Mouse (Mus musculus) hematopoietic multipotent progenitor cell, adult 10-12 weeks (in vitro differentiated cells): ENCODE measurements around the gene Prrt1. TPM values are rescaled to one million over a fixed set of nuclear protein-coding genes. Genes with fewer than 3 reads are reported as not detected.

ENCODE experiments used
- polyA plus RNA-seq: library from polyadenylated mRNA; stranded (reverse); fragments of >175 nt; gene quantifications from 2 replicates; pipeline ENCODE4 v1.2.3, GENCODE M21; 2012; ENCODE audit warnings: low replicate concordance

Prrt1 gene
- polyA plus RNA-seq, result 13.3 and 35.6 TPM in 2 replicates

DNA sequence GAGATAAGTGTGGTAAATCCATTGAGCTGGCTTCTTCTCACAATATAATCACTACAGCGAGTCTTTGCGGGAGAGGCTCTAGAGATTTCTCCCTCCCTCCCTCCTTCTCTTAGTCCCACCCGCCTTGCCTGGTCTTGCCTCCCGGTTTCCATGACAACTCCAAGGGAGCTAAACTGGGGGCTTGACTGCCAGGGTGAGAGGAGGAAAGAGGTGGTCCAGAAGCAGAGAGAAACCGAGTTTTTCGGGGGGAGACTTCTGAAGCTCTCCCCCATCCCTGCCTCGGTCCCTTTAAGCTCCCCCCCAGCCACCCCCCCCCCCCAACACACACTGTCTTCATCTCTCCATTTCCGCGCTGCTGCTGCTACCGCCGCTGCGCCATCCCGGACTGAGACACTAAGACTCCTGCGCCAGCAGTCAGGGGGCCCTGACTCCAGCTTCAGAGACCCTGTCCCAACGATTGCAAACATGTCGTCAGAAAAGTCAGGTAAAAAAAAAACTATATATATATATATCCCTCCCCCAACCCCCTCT lies at the start of gene Prrt1:
TSS of gene Prrt1 (plus strand) at position 313 of the 531 bp plus-strand sequence.

DNA sequence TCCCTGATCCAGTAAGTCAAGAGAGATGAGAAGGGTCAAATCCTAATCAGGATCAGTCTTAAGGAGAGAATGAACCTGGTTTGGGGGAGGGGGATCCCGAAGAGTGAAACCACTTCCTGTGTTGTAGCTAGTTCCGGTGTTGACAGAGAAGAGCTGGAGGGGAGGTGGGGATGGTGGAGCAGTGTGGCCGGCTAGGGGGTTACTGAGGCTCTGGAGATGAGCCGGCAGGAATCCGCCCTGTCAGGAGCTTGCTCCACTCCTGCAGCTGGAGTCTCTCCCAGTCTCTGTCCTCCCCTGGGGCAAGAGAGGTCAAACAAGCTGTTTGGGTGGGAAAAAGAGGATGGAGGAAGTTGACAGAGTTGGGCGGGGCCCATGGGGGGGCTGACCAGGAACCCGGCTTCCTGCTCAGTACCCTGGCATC lies 39.6 kb upstream of the Prrt1 start, which contains the start of gene Gpsm3:
TSS of gene Gpsm3 (plus strand) at position 126 of the 421 bp plus-strand sequence.

DNA sequence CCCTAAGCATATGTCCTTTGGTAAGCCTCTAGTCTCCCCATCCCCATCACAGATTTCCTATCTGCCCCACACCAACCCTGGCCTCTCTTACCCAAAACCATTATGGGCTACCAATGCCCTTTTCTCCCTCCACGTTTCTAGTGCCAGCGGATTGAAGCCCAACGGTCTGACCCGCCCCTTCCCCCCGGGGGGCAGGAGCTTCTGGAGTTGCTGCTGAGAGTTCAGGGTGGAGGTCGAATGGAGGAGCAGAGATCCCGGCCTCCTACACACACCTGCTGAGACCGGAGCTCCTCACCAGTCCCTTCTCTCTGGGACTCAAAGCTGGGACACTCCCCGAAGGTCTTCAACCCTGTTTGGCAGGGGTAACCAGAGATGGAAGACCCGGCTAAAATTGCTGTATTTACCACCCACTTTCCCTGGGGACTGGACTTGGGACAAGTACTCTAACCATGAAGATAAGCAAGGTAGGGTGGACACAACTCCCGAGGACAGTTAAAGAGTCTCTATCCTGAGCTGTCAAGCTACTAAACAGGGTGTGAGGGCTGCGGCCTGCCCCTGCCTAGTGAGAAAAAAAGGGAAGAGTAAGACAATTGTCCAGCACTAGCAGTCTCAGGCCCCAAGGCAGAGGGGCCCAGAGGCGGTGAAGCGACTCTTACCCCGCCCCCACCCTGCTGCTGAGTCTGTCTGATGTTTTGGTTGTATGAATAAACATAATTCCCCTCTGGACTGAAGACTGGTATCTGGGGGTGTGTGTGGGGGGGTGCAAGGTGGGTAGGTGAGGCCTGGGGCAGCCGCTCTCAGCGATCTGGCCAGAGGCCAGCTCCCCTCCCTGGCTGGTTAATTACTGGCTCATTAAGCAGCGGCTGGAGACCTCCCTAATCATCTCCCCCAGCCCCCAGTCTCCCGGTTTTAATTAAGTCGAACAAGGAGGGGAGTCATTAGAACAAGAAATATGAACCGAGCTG lies 38.0 kb upstream of the Prrt1 start, which contains the start of gene Pbx2:
TSS of gene Pbx2 (plus strand) at position 238 of the 965 bp plus-strand sequence.

DNA sequence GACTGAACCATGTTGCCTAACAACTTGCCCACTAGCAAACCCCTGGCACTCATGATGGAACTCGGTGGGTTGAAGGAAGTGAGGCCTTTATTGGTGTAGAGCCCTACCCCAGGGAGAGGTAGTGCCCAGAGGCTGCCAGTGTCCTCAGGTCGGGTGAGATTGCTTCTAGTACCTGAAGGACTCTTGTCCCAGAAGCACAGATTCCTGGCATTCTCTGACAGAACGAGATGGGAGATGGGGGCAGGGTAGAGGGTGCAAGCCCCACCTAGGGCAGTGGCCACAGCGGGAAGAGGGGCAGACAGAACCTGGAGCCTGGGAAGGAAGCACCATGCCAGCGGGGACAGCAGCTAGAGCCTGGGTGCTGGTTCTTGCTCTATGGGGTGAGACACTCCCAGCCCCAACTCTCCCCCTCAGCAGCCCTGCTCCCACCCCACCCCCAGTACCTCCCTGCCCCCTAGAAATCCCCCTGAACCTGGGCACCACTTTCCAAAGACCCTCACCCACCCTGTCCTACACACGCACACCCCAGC lies 31.7 kb upstream of the Prrt1 start, which contains the start of gene Ager:
TSS of gene Ager (plus strand) at position 297 of the 530 bp plus-strand sequence.

DNA sequence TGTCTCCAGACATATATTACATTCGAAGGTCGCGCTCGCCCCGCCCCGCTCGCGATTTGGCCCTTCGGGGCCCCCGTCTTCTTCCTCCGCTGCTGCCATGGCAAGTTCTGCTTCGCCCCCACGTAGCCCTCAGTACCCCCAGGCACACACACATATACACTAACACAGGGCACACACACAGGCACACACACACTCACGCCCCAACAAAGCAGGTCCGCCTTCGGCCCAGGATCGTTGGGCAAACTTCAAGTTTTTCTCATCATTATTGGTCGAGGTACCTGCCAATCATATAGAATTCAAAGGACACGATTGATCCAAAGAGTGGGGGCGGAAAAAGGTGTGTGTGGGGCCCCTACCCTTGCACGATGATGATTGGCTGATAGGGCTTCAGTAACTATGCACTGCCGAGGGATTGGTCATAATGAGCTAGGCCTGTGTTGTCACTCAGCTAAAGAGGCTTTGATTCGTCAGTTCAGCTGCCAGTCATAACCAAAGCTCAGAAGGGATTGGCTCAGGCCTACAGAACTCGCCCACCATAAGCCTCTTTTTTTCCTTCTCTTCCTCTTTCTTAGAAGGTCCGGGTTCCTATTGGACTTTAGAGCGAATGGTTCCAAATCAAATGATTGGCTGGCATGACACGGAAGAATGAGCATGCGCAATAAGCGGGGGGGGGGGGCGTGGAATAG lies 25.8 kb upstream of the Prrt1 start, which contains the start of gene Rnf5:
TSS of gene Rnf5 (minus strand) at position 316 of the 686 bp plus-strand sequence.

DNA sequence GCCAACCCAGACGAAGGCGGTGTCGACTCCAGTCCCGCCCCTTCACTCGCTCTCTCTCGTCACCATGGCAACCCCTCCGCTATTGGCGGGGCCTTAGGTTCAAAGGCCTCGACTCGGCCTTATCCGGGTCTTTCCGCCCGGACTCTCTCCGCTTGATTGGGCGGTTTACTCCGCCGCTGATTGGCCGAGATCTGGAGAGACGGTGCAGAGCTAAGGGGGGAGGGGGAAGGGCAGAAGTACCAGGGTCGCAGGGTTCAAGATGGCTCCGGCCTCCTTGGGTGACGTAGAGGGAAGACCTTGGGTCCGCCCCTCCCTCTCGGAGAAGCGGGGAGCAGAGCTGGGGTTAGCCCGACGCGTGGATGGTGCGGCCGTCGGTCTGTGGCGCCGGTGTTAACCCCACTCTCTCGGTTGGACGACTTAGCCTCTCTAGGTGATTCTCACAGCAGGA lies 25.2 kb upstream of the Prrt1 start, which contains the start of gene Agpat1:
TSS of gene Agpat1 (plus strand) at position 202 of the 448 bp plus-strand sequence.

DNA sequence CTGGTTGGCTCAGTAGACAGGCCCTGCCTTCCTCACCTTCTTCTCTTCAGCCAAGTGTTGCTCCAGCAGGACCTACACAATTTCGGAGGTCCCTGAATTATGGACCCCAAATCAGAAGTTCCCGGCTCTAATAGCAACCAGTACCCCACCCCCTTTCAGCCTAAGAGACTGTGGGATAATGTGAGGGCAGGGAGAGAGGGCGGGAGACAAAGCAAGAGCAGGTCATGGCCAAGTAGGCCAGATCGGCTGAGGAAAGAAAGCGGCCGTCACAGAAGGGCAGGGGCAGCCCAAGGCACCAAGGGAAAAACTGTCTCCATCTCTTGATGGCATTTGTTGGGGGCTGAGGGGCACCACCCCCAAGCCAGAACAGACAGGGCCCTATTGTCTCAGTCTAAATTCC lies 13.5 kb upstream of the Prrt1 start, which contains the start of gene Egfl8:
TSS of gene Egfl8 (minus strand) at position 101 of the 400 bp plus-strand sequence.

DNA sequence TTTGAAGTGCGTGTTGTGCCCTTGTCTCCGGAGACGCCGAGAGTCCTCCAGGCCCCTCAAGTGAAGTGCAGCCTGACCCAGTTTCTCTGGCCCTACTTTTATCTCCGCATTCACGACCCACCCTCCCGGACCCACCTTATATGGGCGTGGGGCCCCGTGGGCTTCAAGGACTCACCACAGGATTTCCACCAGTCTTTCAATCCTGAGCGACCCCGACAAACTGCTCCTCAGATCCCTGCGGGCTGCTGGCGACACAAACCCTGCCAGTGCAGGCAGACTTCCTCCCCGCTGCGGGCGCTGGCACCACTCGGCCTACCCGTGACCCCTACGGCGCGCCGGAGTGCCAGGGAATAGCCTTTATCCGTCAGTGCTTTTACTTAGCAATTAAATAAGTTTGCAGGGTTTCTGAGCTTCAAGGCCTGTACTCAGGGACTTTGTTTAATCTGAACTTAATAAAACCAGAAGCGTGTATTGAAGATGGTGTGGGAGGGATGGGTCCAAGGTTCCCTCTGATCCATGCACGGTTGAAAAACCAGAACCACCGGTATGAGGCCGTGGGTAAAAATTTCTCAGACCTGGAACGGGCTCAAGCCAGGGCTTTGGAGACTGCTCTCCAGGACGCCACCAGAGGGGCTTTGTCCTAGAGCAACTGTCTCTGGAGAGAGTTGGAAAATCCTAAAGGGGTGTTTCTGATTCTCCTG lies 1.2 kb upstream of the Prrt1 start, which contains the start of gene Ppt2:
TSS of gene Ppt2 (minus strand) at position 568 of the 701 bp plus-strand sequence.

DNA sequence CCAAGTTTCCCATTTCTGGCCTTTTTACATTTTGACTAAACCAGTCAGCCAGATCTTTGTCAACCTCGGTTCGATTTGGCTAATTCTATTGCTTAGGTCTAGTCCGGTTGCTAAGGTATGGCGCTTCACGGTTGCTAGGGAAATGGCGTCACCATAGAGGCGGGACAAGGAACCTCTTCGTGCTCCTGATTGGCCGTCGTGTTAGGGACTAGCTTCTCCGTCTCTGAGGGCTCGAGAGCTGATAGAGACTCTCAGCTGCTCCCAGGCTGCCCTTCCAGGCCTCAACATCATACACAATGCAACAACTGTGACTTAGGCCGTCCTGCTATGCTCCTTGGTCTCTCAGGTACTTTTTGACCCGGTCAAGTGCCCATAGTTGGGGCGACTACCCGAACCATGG lies 15.3 kb downstream of the Prrt1 start, which contains the start of gene Fkbpl:
TSS of gene Fkbpl (plus strand) at position 157 of the 400 bp plus-strand sequence.

DNA sequence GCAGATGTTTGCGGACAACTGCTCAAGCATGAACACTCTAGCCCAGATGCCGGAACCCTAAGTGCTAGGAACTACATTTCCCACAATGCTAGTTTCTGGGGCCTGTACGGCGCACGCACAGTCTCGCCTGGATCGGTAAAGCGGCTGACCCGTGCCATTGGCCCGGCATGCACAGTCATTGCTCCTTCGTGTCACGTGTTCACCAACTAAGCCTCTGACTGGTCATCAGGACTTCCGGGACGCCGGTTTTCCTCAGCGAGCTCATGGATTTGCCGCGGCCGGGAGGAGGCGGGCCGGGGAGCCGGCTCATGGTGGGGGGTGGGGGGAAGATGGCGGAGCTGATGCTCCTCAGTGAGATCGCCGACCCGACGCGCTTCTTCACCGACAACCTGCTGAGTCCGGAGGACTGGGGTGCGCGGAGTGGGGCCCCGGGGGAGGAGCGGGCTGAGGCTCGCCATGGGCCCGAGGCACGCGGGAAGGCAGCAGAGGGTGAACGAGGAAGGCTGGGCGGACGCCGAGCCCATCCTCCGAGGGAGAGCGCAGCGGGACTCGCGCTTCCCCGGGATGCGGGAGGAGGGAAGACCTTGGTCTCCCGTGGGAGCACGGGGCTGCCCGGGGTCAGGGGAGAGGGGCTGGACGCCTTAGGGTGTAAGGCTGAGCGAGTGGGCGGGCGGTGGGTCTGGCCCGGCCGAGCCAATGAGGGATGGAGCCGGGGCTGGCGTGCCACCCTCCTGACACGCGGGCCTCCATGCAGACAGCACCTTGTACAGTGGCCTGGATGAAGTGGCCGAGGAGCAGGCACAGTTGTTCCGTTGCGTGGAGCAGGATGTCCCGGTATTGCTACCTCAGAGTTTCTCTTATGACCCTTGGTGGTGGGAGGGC lies 17.8 kb downstream of the Prrt1 start, which contains the start of gene Atf6b:
TSS of gene Atf6b (plus strand) at position 241 of the 882 bp plus-strand sequence.

DNA sequence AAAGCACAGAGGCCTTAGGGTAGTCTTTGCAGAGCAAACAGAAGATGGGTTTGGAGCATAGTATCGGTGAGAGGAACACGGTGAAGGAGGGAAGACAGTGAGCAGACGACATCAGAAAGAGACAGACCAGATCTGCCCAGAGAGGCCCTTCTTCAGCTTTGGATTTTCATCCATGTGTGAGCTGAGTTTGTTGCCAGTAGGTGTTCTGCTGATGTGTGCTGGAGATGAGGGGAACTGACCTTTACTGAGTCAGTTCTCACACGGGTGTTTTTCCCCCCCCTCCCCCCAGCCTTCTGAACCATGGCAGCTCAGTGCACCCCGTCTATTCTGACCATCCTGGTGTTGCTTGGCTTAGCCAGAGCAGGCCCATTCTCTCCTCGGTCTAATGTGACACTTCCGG lies 40.9 kb downstream of the Prrt1 start, which contains the start of gene Tnxb:
TSS of gene Tnxb (plus strand) at position 301 of the 400 bp plus-strand sequence.

Other genes starting within 250 kb of the Prrt1 start
- 0.70 and 1.7 TPM in 2 replicates for gene BC051142, start 230.7 kb upstream of the Prrt1 start, polyA plus RNA-seq
- 0.16 and 0.49 TPM in 2 replicates for gene Btnl4, start 152.2 kb upstream of the Prrt1 start, polyA plus RNA-seq
- gene Btnl6, start 112.2 kb upstream of the Prrt1 start, polyA plus RNA-seq, result not detected in 2 replicates
- 7.8 and 33.6 TPM in 2 replicates for gene Notch4, start 65.3 kb upstream of the Prrt1 start, polyA plus RNA-seq
- gene Gpsm3, start 39.7 kb upstream of the Prrt1 start, polyA plus RNA-seq, result 701 and 1,475 TPM in 2 replicates
- 129 and 229 TPM in 2 replicates for gene Pbx2, start 38.3 kb upstream of the Prrt1 start, polyA plus RNA-seq
- 6.8 and 13.6 TPM in 2 replicates for gene Ager, start 31.7 kb upstream of the Prrt1 start, polyA plus RNA-seq
- gene Rnf5, start 25.8 kb upstream of the Prrt1 start, polyA plus RNA-seq, result 44.1 and 76.3 TPM in 2 replicates
- gene Agpat1, start 25.3 kb upstream of the Prrt1 start, polyA plus RNA-seq, result 143 and 230 TPM in 2 replicates
- gene Egfl8, start 13.6 kb upstream of the Prrt1 start, polyA plus RNA-seq, result 1.2 and 1.3 TPM in 2 replicates
- gene Ppt2, start 1.0 kb upstream of the Prrt1 start, polyA plus RNA-seq, result 77.8 and 82.6 TPM in 2 replicates
- gene Fkbpl, start 15.2 kb downstream of the Prrt1 start, polyA plus RNA-seq, result 3.7 and 4.4 TPM in 2 replicates
- gene Atf6b, start 17.6 kb downstream of the Prrt1 start, polyA plus RNA-seq, result 177 and 309 TPM in 2 replicates
- gene Tnxb, start 41.0 kb downstream of the Prrt1 start, polyA plus RNA-seq, result 0.28 and 0.68 TPM in 2 replicates
- gene C4b, start 114.3 kb downstream of the Prrt1 start, polyA plus RNA-seq, result 1.6 and 2.8 TPM in 2 replicates
- 0.26 and 0.85 TPM in 2 replicates for gene Cyp21a1, start 175.0 kb downstream of the Prrt1 start, polyA plus RNA-seq
- gene Stk19, start 207.4 kb downstream of the Prrt1 start, polyA plus RNA-seq, result 35.1 and 41.2 TPM in 2 replicates
- 64.7 and 107 TPM in 2 replicates for gene Dxo, start 207.5 kb downstream of the Prrt1 start, polyA plus RNA-seq
- 73.9 and 94.6 TPM in 2 replicates for gene Skiv2l, start 220.7 kb downstream of the Prrt1 start, polyA plus RNA-seq
- 110 and 113 TPM in 2 replicates for gene Nelfe, start 220.9 kb downstream of the Prrt1 start, polyA plus RNA-seq
- 0.42 and 1.0 TPM in 2 replicates for gene Cfb, start 233.0 kb downstream of the Prrt1 start, polyA plus RNA-seq
- gene Zbtb12, start 249.9 kb downstream of the Prrt1 start, polyA plus RNA-seq, result 12.3 and 13.4 TPM in 2 replicates